Mouse (Mus musculus): Measurements from ENCODE around the gene Cux1.

Cux1 gene

GRCm38 (mm10) chr5:136568026-136568765, 906 bp upstream of the Cux1 start:
- CTCF ChIA-PET = interaction anchor here (0.6 to 2.8 kb wide), 6 partner anchors 14 to 320 kb away, joined by 3 to 17 read pairs (median 4); no protein-coding TSS in a partner anchor

- CTCF ChIA-PET = interaction anchor here (0.7 to 2.8 kb wide), 2 partner anchors 57 to 116 kb away, joined by 3 to 17 read pairs; no protein-coding TSS in a partner anchor
Measured at GRCm38 (mm10) chr5:136566812-136567175, 496 bp downstream of the Cux1 start.

- CTCF ChIA-PET = interaction anchor here (0.7 to 2.8 kb wide), 3 partner anchors 9 to 116 kb away, joined by 3 to 17 read pairs (median 3); no protein-coding TSS in a partner anchor
Measured at GRCm38 (mm10) chr5:136566001-136566811, 1.1 kb downstream of the Cux1 start.

GRCm38 (mm10) chr5:136565311-136565811, 1.9 kb downstream of the Cux1 start:
- CTCF ChIA-PET = interaction anchor here (2.8 kb wide), 1 partner anchor 58 kb away, joined by 17 read pairs; no protein-coding TSS in a partner anchor

GRCm38 (mm10) chr5:136564613-136565299, 2.5 kb downstream of the Cux1 start:
- CTCF ChIA-PET = interaction anchor here (0.6 to 0.7 kb wide), 2 partner anchors 15 to 59 kb away, joined by 3 to 7 read pairs; no protein-coding TSS in a partner anchor

GRCm38 (mm10) chr5:136563996-136564395, 3.3 kb downstream of the Cux1 start:
- CTCF ChIA-PET = no interaction called here

GRCm38 (mm10) chr5:136563104-136563503, 4.2 kb downstream of the Cux1 start:
- CTCF ChIA-PET = interaction anchor here (0.7 kb wide), 1 partner anchor 17 kb away, joined by 9 read pairs; no protein-coding TSS in a partner anchor

- CTCF ChIA-PET = interaction anchor here (0.6 to 0.7 kb wide), 4 partner anchors 16 to 252 kb away, joined by 3 to 9 read pairs (median 4); no protein-coding TSS in a partner anchor
Measured at GRCm38 (mm10) chr5:136562212-136562611, 5.1 kb downstream of the Cux1 start.

- CTCF ChIA-PET = interaction anchor here (0.6 to 0.7 kb wide), 3 partner anchors 8 to 252 kb away, joined by 3 to 7 read pairs (median 6); no protein-coding TSS in a partner anchor
Measured at GRCm38 (mm10) chr5:136561641-136562040, 5.6 kb downstream of the Cux1 start.

- CTCF ChIA-PET = no interaction called here
Measured at GRCm38 (mm10) chr5:136560656-136561055, 6.6 kb downstream of the Cux1 start.

- CTCF ChIA-PET = interaction anchor here (0.7 kb wide), 1 partner anchor 9 kb away, joined by 3 read pairs; no protein-coding TSS in a partner anchor
Measured at GRCm38 (mm10) chr5:136557446-136557845, 9.8 kb downstream of the Cux1 start.

GRCm38 (mm10) chr5:136556328-136557262, 10.7 kb downstream of the Cux1 start:
- CTCF ChIA-PET = interaction anchor here (0.7 kb wide), 1 partner anchor 9 kb away, joined by 3 read pairs; no protein-coding TSS in a partner anchor

- CTCF ChIA-PET = no interaction called here
Measured at GRCm38 (mm10) chr5:136555703-136556102, 11.6 kb downstream of the Cux1 start.

- CTCF ChIA-PET = no interaction called here
Measured at GRCm38 (mm10) chr5:136552832-136553231, 14.5 kb downstream of the Cux1 start.

GRCm38 (mm10) chr5:136552093-136552492, 15.2 kb downstream of the Cux1 start:
- CTCF ChIA-PET = no interaction called here

GRCm38 (mm10) chr5:136551571-136551970, 15.7 kb downstream of the Cux1 start:
- CTCF ChIA-PET = no interaction called here

GRCm38 (mm10) chr5:136550726-136551125, 16.6 kb downstream of the Cux1 start:
- CTCF ChIA-PET = no interaction called here

GRCm38 (mm10) chr5:136548776-136549175, 18.5 kb downstream of the Cux1 start:
- CTCF ChIA-PET = no interaction called here

GRCm38 (mm10) chr5:136545061-136545460, 22.2 kb downstream of the Cux1 start:
- CTCF ChIA-PET = interaction anchor here (0.7 kb wide), 1 partner anchor 105 kb away, joined by 15 read pairs; no protein-coding TSS in a partner anchor

GRCm38 (mm10) chr5:136543171-136543570, 24.1 kb downstream of the Cux1 start:
- CTCF ChIA-PET = no interaction called here

Data from spleen, embryonic (tissue).